Mouse (Mus musculus) hindbrain, postnatal 0 days (tissue): ENCODE results near the gene Pglyrp1. TPM values are rescaled to one million over a fixed set of nuclear protein-coding genes. Genes with fewer than 3 reads are reported as not detected.

Experiments
- ATAC-seq: fragments of 200-750 bp; cut with Nextera tagmentation; 2 replicates; pipeline ENCODE4 v1.8.0; 2017; ENCODE audit warnings: mild to moderate bottlenecking, moderate TSS enrichment, moderate library complexity
- DNase-seq: peaks from one replicate; pipeline ENCODE4 v3.0.0-alpha.2; 2015; ENCODE audit warnings: low spot score
- H3K27ac ChIP-seq: fragments of 300-500 bp; sonication (generic); 2 replicates; pipeline ENCODE4 v1.5.1; 2014; ENCODE audit warnings: mild to moderate bottlenecking
- H3K27me3 ChIP-seq: fragments of 300-500 bp; sonication (generic); 2 replicates; pipeline ENCODE4 v1.6.1; 2014; ENCODE audit warnings: low read length, mixed read lengths; ENCODE audit not compliant: insufficient read depth
- H3K36me3 ChIP-seq: fragments of 300-500 bp; sonication (generic); 2 replicates; pipeline ENCODE4 v1.6.1; 2014; ENCODE audit warnings: low read length, mixed read lengths; ENCODE audit not compliant: insufficient read depth
- H3K4me1 ChIP-seq: fragments of 300-500 bp; sonication (generic); 2 replicates; pipeline ENCODE4 v1.6.1; 2014; ENCODE audit warnings: antibody characterized with exemption, low read length, mixed read lengths; ENCODE audit not compliant: insufficient read depth
- H3K4me2 ChIP-seq: fragments of 300-500 bp; sonication (generic); 2 replicates; pipeline ENCODE4 v1.6.1; 2014; ENCODE audit warnings: low read depth, mild to moderate bottlenecking, low read length, moderate library complexity, mixed read lengths
- H3K4me3 ChIP-seq: fragments of 300-500 bp; sonication (generic); 2 replicates; pipeline ENCODE4 v1.5.1; 2014; ENCODE audit warnings: low read length
- H3K9ac ChIP-seq: fragments of 300-500 bp; sonication (generic); replicated peaks from 2 replicates; pipeline ENCODE4 v1.6.1; 2014; ENCODE audit warnings: mild to moderate bottlenecking, low read length, moderate library complexity, mixed read lengths
- H3K9me3 ChIP-seq: fragments of 300-500 bp; sonication (generic); 2 replicates; pipeline ENCODE4 v1.6.1; 2016; ENCODE audit warnings: low read length, mixed read lengths
- CTCF ChIP-seq: IDR thresholded peaks from 2 replicates; pipeline ENCODE4 v1.5.1; 2016; ENCODE audit warnings: antibody characterized with exemption, control low read depth, low read depth
- WGBS: fragments of 180-500 bp; shearing (Covaris S2); extraction: QIAGEN DNeasy Blood & Tissue Kit; methylation state at CpG from one replicate; pipeline ENCODE4 v1.1.7; 2014; 5-methylcytosine and 5-hydroxymethylcytosine counted together
- polyA plus RNA-seq: library from polyadenylated mRNA; unstranded; fragments of >200 nt; fragmentation: Nextera tagmentation; extraction: Ambion mirVana; gene quantifications from 2 replicates; pipeline ENCODE4 v1.2.1, GENCODE M21; 2015
- total RNA-seq: library from RNA; depleted of rRNA; stranded (reverse); fragments of >200 nt; gene quantifications from 2 replicates; pipeline ENCODE4 v1.2.3, GENCODE M21; 2014

Gene Pglyrp1
- total and polyA plus RNA-seq, 2 experiments from 2014 or later: 29.7 to 30.0 TPM

DNA sequence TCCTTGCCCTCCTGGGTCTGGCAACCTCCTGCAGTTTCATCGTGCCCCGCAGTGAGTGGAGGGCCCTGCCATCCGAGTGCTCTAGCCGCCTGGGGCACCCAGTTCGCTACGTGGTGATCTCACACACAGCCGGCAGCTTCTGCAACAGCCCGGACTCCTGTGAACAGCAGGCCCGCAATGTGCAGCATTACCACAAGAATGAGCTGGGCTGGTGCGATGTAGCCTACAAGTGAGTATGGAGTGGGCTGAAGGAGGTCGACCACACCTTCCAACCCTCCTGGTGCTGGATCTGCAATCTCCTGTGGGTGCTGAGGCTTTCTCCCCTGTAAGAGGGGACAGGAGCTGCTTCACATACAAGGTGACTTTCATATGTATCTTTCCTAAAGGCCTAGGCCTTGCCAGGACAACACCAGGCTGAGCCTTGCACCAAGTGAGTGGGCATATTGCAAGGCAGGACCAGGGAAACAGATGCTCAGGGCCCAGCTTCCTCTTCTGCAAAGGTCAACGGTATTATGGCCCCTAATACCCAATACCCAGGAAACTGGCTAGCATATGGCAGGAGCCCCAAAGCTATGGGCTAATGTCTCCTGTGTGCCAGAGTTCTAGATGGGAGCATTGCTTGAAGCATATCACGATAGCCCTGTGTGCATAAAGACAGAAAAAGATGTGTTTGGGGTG is 13.8 kb downstream of the Pglyrp1 start:
- 0 out of 2 replicates have a peak overlapping the region, but pooled peaks have one; percentile 14 for H3K4me2 ChIP-seq

GRCm38 (mm10) chr7:18886963-18887362 is 15.8 kb downstream of the Pglyrp1 start:
- TF ChIP-seq CTCF: no peak
- no peaks in the 10 kb centered on the region for H3K9me3 ChIP-seq
- no peaks in the 10 kb centered on the region for H3K27me3 ChIP-seq
- no peak overlapping the region for H3K9ac ChIP-seq
- H3K27ac ChIP-seq: no peak overlapping the region
- no peaks in the 10 kb centered on the region for H3K4me1 ChIP-seq
- 92% methylated on average over 1 of the region's 1 CpGs for WGBS
- no peaks in the 10 kb centered on the region for H3K36me3 ChIP-seq
- ATAC-seq (no peak), DNase-seq (no peak)
- H3K4me3 ChIP-seq: no peak overlapping the region
- H3K4me2 ChIP-seq: no peak overlapping the region

More for the DNA sequence above, 13.8 kb downstream of the Pglyrp1 start:
- H3K4me1 ChIP-seq: no peaks in the 10 kb centered on the region
- no peaks in the 10 kb centered on the region for H3K36me3 ChIP-seq
- no peak for TF ChIP-seq CTCF
- no peak overlapping the region for H3K9ac ChIP-seq
- no peak overlapping the region for H3K4me3 ChIP-seq
- H3K9me3 ChIP-seq: no peaks in the 10 kb centered on the region
- no peaks in the 10 kb centered on the region for H3K27me3 ChIP-seq
- H3K27ac ChIP-seq: no peak overlapping the region
- DNase-seq (no peak), ATAC-seq (peak; percentile 35; the same call in 1 of the 2 replicates)
- WGBS: 56% methylated on average over 13 of the region's 13 CpGs

- 89% methylated on average over 8 of the region's 8 CpGs for WGBS
- TF ChIP-seq CTCF: no peak
- no peak for ATAC-seq
- no peak for DNase-seq
- H3K27me3 ChIP-seq: no peaks in the 10 kb centered on the region
- H3K9ac ChIP-seq: no peak overlapping the region
- no peak overlapping the region for H3K27ac ChIP-seq
- H3K9me3 ChIP-seq: no peaks in the 10 kb centered on the region
- peaks cover 13% of the 10 kb centered on the region for H3K4me1 ChIP-seq
- no peak overlapping the region for H3K4me2 ChIP-seq
- no peak overlapping the region for H3K4me3 ChIP-seq
- no peaks in the 10 kb centered on the region for H3K36me3 ChIP-seq
These were observed 19.7 kb downstream of the Pglyrp1 start for GRCm38 (mm10) chr7:18890848-18891247.

DNA sequence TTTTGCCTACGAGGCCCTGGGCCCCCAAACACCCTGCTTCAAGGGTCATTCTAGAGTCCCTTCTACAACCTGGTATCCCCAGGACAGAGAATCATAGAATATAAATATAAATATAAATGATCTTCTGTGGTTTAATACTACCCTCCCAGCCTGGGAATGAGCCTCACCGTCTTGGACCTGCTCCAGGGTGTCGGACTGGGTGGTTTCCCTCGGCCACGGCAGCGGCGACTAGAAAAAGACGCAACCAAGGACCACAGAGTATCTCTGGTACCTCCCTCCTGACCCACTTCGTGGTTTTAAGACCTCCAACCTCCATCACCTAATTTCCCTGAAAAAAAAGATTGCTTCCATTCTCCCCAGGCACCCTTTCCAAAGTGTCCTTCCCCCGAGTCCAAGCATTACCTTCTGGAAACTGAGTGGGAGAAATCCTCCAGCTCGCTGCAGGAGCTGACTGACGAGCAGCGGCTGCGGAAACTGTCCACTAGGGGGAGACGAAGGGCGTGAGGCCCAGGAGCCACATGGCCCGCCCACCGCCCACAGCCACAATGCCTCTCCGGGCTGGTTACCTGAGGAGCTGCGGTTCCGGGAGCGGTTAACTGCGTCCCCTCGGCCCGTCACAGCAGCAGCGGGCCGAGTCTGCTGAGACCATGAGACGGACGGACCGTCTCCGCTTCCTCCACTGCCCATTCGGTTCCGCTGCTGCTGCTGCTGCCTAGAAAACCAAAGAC is 20.9 kb downstream of the Pglyrp1 start:
- WGBS: 20% methylated on average over 33 of the region's 33 CpGs
- Histone ChIP-seq H3K9me3 (no peaks in the 10 kb centered on the region), H3K27me3 (no peaks in the 10 kb centered on the region), H3K4me3 (peak overlapping the region; percentile 35), H3K4me1 (peaks cover 13% of the 10 kb centered on the region), H3K4me2 (peak overlapping the region; percentile 80), H3K27ac (peak overlapping the region; percentile 59), H3K36me3 (no peaks in the 10 kb centered on the region), H3K9ac (peak overlapping the region; percentile 63)
- peak; percentile 98 for TF ChIP-seq CTCF
- peak; percentile 94 for DNase-seq
- ATAC-seq: peak; percentile 79

GRCm38 (mm10) chr7:18893009-18893408 is 21.9 kb downstream of the Pglyrp1 start:
- peak overlapping the region; percentile 63 for H3K9ac ChIP-seq
- H3K9me3 ChIP-seq: no peaks in the 10 kb centered on the region
- H3K27ac ChIP-seq: peak overlapping the region; percentile 59; the same call in 1 of the 2 replicates
- no peak for TF ChIP-seq CTCF
- H3K4me1 ChIP-seq: peaks cover 13% of the 10 kb centered on the region
- WGBS: 31% methylated on average over 27 of the region's 27 CpGs
- DNase-seq (no peak), ATAC-seq (peak; percentile 28)
- peak overlapping the region; percentile 80 for H3K4me2 ChIP-seq
- no peaks in the 10 kb centered on the region for H3K27me3 ChIP-seq
- peak overlapping the region; percentile 35 for H3K4me3 ChIP-seq
- no peaks in the 10 kb centered on the region for H3K36me3 ChIP-seq

DNA sequence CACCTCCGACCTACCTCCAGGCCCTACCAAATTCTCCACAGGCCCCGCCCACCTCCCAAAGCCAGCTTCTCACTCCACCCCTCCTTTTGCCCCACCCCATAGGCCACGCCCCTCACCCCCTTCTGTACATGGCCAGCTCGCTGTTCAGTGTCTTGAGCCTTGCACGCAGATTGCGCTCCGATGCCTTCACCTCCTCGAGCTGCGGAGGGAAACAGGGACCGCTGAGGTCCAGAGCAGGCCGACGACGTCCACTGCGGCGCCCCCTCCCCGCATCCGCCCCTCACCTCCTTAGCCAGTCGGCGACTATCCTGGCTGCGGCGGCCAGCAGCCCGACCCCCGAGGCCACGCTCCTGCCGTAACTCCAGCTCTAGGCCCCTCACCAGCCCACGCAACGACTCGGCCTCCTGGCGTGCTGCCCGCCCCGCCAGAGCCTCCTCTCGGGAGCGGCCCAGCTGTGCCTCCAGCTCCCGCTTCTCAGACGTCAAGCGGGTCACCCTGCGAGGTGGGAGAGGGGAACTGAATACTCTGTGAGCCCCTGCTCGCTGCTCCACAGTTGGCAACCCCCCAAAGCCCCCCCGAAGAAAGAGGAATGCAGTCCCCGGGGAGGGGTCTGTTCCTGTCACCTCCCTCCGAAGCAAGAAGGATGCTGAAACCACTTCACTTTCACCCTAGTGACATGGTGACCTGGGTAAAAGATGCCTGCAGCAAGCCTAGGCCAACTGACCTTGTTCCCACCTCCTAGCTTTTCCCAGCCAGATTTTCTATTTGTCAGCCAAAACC is 22.7 kb downstream of the Pglyrp1 start:
- TF ChIP-seq CTCF: no peak
- peak overlapping the region; percentile 80 for H3K4me2 ChIP-seq
- no peaks in the 10 kb centered on the region for H3K27me3 ChIP-seq
- H3K27ac ChIP-seq: peak overlapping the region; percentile 59; the same call in 1 of the 2 replicates
- 3% methylated on average over 41 of the region's 41 CpGs for WGBS
- H3K4me3 ChIP-seq: peak overlapping the region; percentile 35
- H3K9me3 ChIP-seq: no peaks in the 10 kb centered on the region
- no peaks in the 10 kb centered on the region for H3K36me3 ChIP-seq
- H3K4me1 ChIP-seq: peaks cover 13% of the 10 kb centered on the region
- ATAC-seq (peak; percentile 46), DNase-seq (peak; percentile 65)
- peak overlapping the region; percentile 63 for H3K9ac ChIP-seq
